Mouse (Mus musculus): ENCODE results near the gene Zfp180.

- TF ChIP-seq CTCF (IDR thresholded peaks at IDR 0.05; ENCODE audit: low read depth, low read length) (no peak), POLR2A (IDR thresholded peaks at IDR 0.05; ENCODE audit: borderline replicate concordance, low read depth, low read length) (no peak)
Observed at GRCm38 (mm10) chr7:24086871-24087270, 5.1 kb downstream of the Zfp180 start.
